Mouse (Mus musculus) heart, adult 18-20 months (tissue): ENCODE data around the gene Tprgl. TPM values are rescaled to one million over a fixed set of nuclear protein-coding genes. Genes with fewer than 3 reads are reported as not detected.

Experiments
- DNase-seq, 2 experiments: peaks; one replicate each; pipeline ENCODE4 v3.0.0; 2021 to 2022; ENCODE audit warnings: mixed read lengths in 1 of 2
- long read RNA-seq, 2 experiments: library from polyadenylated mRNA; stranded (forward); transcript quantifications; one replicate each; pipeline ENCODE4 v2.0.0; 2021
- total RNA-seq, 2 experiments: library from RNA; stranded (reverse); gene quantifications; 2 replicates each; pipeline ENCODE4 v1.2.3; 2021

The Tprgl gene
- 100 to 1,000 TPM; 120 to 127 TPM for total RNA-seq
- long read RNA-seq, experiment 1, transcript Tprgl-201 (4 exons, 1,724 nt) = major isoform, 272 of 287 reads
- long read RNA-seq, experiment 1, partial matches to known transcripts = 1 of 287 reads
- long read RNA-seq, experiment 1, other reads (novel, unspliced or antisense) = 10 of 287 reads
- long read RNA-seq, experiment 2, transcript Tprgl-201 (4 exons, 1,724 nt) = major isoform, 141 of 154 reads
- long read RNA-seq, experiment 2, partial matches to known transcripts = 2 of 154 reads
- long read RNA-seq, experiment 2, other reads (novel, unspliced or antisense) = 7 of 154 reads

GRCm38 (mm10) chr4:154160538-154161390 is at the start of gene Tprgl:
TSS of gene Tprgl (minus strand) at chr4:154160666.
- DNase-seq = peak; percentile 98

- no peak for DNase-seq
These were observed 49.4 kb upstream of the Tprgl start for GRCm38 (mm10) chr4:154209825-154210224.

- peak; percentile 33 to 62 for DNase-seq
These were observed 48.6 kb upstream of the Tprgl start for GRCm38 (mm10) chr4:154209054-154209453.

GRCm38 (mm10) chr4:154207261-154207660 is 46.8 kb upstream of the Tprgl start:
- DNase-seq = peak; percentile 61 to 86

- peak; percentile 74 to 89 for DNase-seq
These were observed 44.9 kb upstream of the Tprgl start for GRCm38 (mm10) chr4:154205392-154205791.

GRCm38 (mm10) chr4:154204532-154204931 is 44.1 kb upstream of the Tprgl start:
- peak in 1 of 2 experiments; percentile 33 for DNase-seq

GRCm38 (mm10) chr4:154201511-154201910 is 41.0 kb upstream of the Tprgl start:
- DNase-seq = no peak

GRCm38 (mm10) chr4:154198377-154198961 is 38.0 kb upstream of the Tprgl start:
- no peak for DNase-seq

GRCm38 (mm10) chr4:154197961-154198360 is 37.5 kb upstream of the Tprgl start:
- DNase-seq = no peak

- peak; percentile 42 to 67 for DNase-seq
These were observed 28.5 kb upstream of the Tprgl start for GRCm38 (mm10) chr4:154188948-154189347.

- DNase-seq = peak; percentile 30 to 62
These were observed 25.6 kb upstream of the Tprgl start for GRCm38 (mm10) chr4:154186002-154186537.

- no peak for DNase-seq
These were observed 24.5 kb upstream of the Tprgl start for GRCm38 (mm10) chr4:154185001-154185400.

- peak in 1 of 2 experiments; percentile 51 for DNase-seq
These were observed 23.1 kb upstream of the Tprgl start for GRCm38 (mm10) chr4:154183566-154183965.

GRCm38 (mm10) chr4:154181001-154181400 is 20.5 kb upstream of the Tprgl start:
- peak in 1 of 2 experiments; percentile 51 for DNase-seq

- DNase-seq = peak; percentile 69 to 74
These were observed 16.8 kb upstream of the Tprgl start for GRCm38 (mm10) chr4:154177257-154177656.

GRCm38 (mm10) chr4:154171931-154172604 is 11.6 kb upstream of the Tprgl start:
- DNase-seq = no peak

GRCm38 (mm10) chr4:154171151-154171930 is 10.9 kb upstream of the Tprgl start:
- no peak for DNase-seq

GRCm38 (mm10) chr4:154170506-154171150 is 10.2 kb upstream of the Tprgl start, which contains the start of gene Megf6:
TSS of gene Megf6 (plus strand) at chr4:154170730.
- peak; percentile 58 to 71 for DNase-seq

- DNase-seq = no peak
These were observed 9.6 kb upstream of the Tprgl start for GRCm38 (mm10) chr4:154170021-154170420.

GRCm38 (mm10) chr4:154167053-154167452 is 6.6 kb upstream of the Tprgl start:
- peak; percentile 71 to 89 for DNase-seq
